Mouse (Mus musculus): ENCODE results near the gene Copb1. TPM values are rescaled to one million over a fixed set of nuclear protein-coding genes. Genes with fewer than 3 reads are reported as not detected.

Gene Copb1
- polyA plus RNA-seq, 1 experiment from 2014 or later, result 93.2 TPM

GRCm38 (mm10) chr7:114169996-114170395 lies 84.5 kb downstream of the Copb1 start:
- Histone ChIP-seq H3K4me3 (ENCODE audit: low read depth, low read length) (no peak overlapping the region), H3K27ac (ENCODE audit: low read depth, low read length) (peak overlapping the region; percentile 68; the same call in 1 of the 2 replicates), H3K9me3 (replicated peaks; ENCODE audit: control insufficient read depth, low read length) (no peaks in the 10 kb centered on the region), H3K36me3 (ENCODE audit: control insufficient read depth, insufficient read depth, low read length) (no peaks in the 10 kb centered on the region), H3K4me2 (no peak overlapping the region), H3K9ac (ENCODE audit: low read depth, low read length) (no peak overlapping the region), H3K27me3 (ENCODE audit: control insufficient read depth, insufficient read depth, low read length) (no peaks in the 10 kb centered on the region), H3K4me1 (ENCODE audit: control insufficient read depth, insufficient read depth, low read length) (peaks cover 22% of the 10 kb centered on the region)
- ATAC-seq (replicated peaks; ENCODE audit: insufficient number of reproducible peaks, low FRiP score, low TSS enrichment), result no peak
- 68% methylated on average over 4 of the region's 4 CpGs for whole genome bisulfite sequencing (ENCODE audit: insufficient replicate concordance)

- Histone ChIP-seq H3K4me1 (ENCODE audit: control insufficient read depth, insufficient read depth, low read length) (peaks cover 22% of the 10 kb centered on the region), H3K4me3 (ENCODE audit: low read depth, low read length) (no peak overlapping the region), H3K4me2 (no peak overlapping the region), H3K27ac (ENCODE audit: low read depth, low read length) (no peak overlapping the region), H3K36me3 (ENCODE audit: control insufficient read depth, insufficient read depth, low read length) (no peaks in the 10 kb centered on the region), H3K9ac (ENCODE audit: low read depth, low read length) (no peak overlapping the region), H3K9me3 (replicated peaks; ENCODE audit: control insufficient read depth, low read length) (no peaks in the 10 kb centered on the region), H3K27me3 (ENCODE audit: control insufficient read depth, insufficient read depth, low read length) (no peaks in the 10 kb centered on the region)
- 74% methylated on average over 2 of the region's 2 CpGs for WGBS (ENCODE audit: insufficient replicate concordance)
- no peak for ATAC-seq (replicated peaks; ENCODE audit: insufficient number of reproducible peaks, low FRiP score, low TSS enrichment)
These were observed 85.1 kb downstream of the Copb1 start for GRCm38 (mm10) chr7:114169381-114169780.

Other genes starting within 250 kb of the Copb1 start
- gene Rras2, start 136.9 kb downstream of the Copb1 start, polyA plus RNA-seq (2014; fragmentation: Nextera tagmentation; extraction: Ambion mirVana), result 53.9 and 56.8 TPM in 2 replicates
- 356 and 369 TPM in 2 replicates for gene Psma1, start 21.4 kb upstream of the Copb1 start, polyA plus RNA-seq (2014; fragmentation: Nextera tagmentation; extraction: Ambion mirVana)
- 5.6 and 6.7 TPM in 2 replicates for gene Pde3b, start 160.6 kb upstream of the Copb1 start, polyA plus RNA-seq (2014; fragmentation: Nextera tagmentation; extraction: Ambion mirVana)

All from heart, embryonic 11.5 days (tissue).